Mouse (Mus musculus) heart, embryonic 15.5 days (tissue): Measurements from ENCODE around the gene Chrng. TPM values are rescaled to one million over a fixed set of nuclear protein-coding genes. Genes with fewer than 3 reads are reported as not detected.

Experiments used
- ATAC-seq: fragments of 200-750 bp; cut with Nextera tagmentation; replicated peaks from 2 replicates; pipeline ENCODE4 v1.8.0; 2017; ENCODE audit warnings: low read depth, moderate TSS enrichment; ENCODE audit not compliant: insufficient number of reproducible peaks, insufficient read depth, low FRiP score
- H3K27ac ChIP-seq: fragments of 300-500 bp; sonication (generic); 2 replicates; pipeline ENCODE4 v1.5.1; 2015; ENCODE audit warnings: mild to moderate bottlenecking, inconsistent platforms
- H3K27me3 ChIP-seq: fragments of 300-500 bp; sonication (generic); 2 replicates; pipeline ENCODE4 v1.6.1; 2015; ENCODE audit warnings: inconsistent platforms
- H3K36me3 ChIP-seq: fragments of 300-500 bp; sonication (generic); 2 replicates; pipeline ENCODE4 v1.6.1; 2015; ENCODE audit warnings: mild to moderate bottlenecking, inconsistent platforms
- H3K4me1 ChIP-seq: fragments of 300-500 bp; sonication (generic); replicated peaks from 2 replicates; pipeline ENCODE4 v1.6.1; 2015; ENCODE audit warnings: inconsistent platforms
- H3K4me2 ChIP-seq: fragments of 300-500 bp; sonication (generic); 2 replicates; pipeline ENCODE4 v1.6.1; 2015; ENCODE audit warnings: inconsistent platforms, mild to moderate bottlenecking, moderate library complexity
- H3K4me3 ChIP-seq: fragments of 300-500 bp; sonication (generic); 2 replicates; pipeline ENCODE4 v1.5.1; 2015; ENCODE audit warnings: mild to moderate bottlenecking, inconsistent platforms
- H3K9ac ChIP-seq: fragments of 300-500 bp; sonication (generic); 2 replicates; pipeline ENCODE4 v1.6.1; 2015; ENCODE audit warnings: mild to moderate bottlenecking, inconsistent platforms
- H3K9me3 ChIP-seq: fragments of 300-500 bp; sonication (generic); replicated peaks from 2 replicates; pipeline ENCODE4 v1.6.1; 2016; ENCODE audit warnings: inconsistent platforms
- WGBS: fragments of 180-500 bp; shearing (Covaris S2); methylation state at CpG from one replicate; pipeline ENCODE4 v1.1.7; 2015; ENCODE audit warnings: mixed read lengths; 5-methylcytosine and 5-hydroxymethylcytosine counted together
- polyA plus RNA-seq: library from polyadenylated mRNA; unstranded; fragments of >200 nt; fragmentation: Nextera tagmentation; extraction: Ambion mirVana; gene quantifications from 2 replicates; pipeline ENCODE4 v1.2.1, GENCODE M21; 2015

Chrng gene
- polyA plus RNA-seq, 1 experiment from 2014 or later = 1.4 TPM

GRCm38 (mm10) chr1:87259316-87259715 is 54.9 kb downstream of the Chrng start:
- H3K27ac ChIP-seq = no peak overlapping the region
- no peaks in the 10 kb centered on the region for H3K9me3 ChIP-seq
- H3K9ac ChIP-seq = no peak overlapping the region
- H3K4me2 ChIP-seq = no peak overlapping the region
- no peak overlapping the region for H3K4me3 ChIP-seq
- ATAC-seq = no peak
- H3K27me3 ChIP-seq = peaks cover 67% of the 10 kb centered on the region
- H3K36me3 ChIP-seq = no peaks in the 10 kb centered on the region
- peaks cover 10% of the 10 kb centered on the region for H3K4me1 ChIP-seq
- WGBS = 70% methylated on average over 2 of the region's 2 CpGs

Other genes starting within 250 kb of the Chrng start
- gene Alppl2, start 114.7 kb upstream of the Chrng start, polyA plus RNA-seq = not detected in 2 replicates
- not detected in 2 replicates for gene Alpi, start 103.1 kb upstream of the Chrng start, polyA plus RNA-seq
- gene Akp3, start 79.7 kb upstream of the Chrng start, polyA plus RNA-seq = not detected in 2 replicates
- 0.83 and 5.1 TPM in 2 replicates for gene Ecel1, start 48.1 kb upstream of the Chrng start, polyA plus RNA-seq
- gene Prss56, start 21.3 kb upstream of the Chrng start, polyA plus RNA-seq = 0.05 and 0.08 TPM in 2 replicates
- gene Chrnd, start 14.1 kb upstream of the Chrng start, polyA plus RNA-seq = not detected in 2 replicates
- gene Eif4e2, start 9.3 kb downstream of the Chrng start, polyA plus RNA-seq = 99.0 and 106 TPM in 2 replicates
- 0.23 and 1.6 TPM in 2 replicates for gene Efhd1, start 59.7 kb downstream of the Chrng start, polyA plus RNA-seq
- gene Gigyf2, start 122.3 kb downstream of the Chrng start, polyA plus RNA-seq = 30.8 and 34.9 TPM in 2 replicates
- gene Kcnj13, start 190.1 kb downstream of the Chrng start, polyA plus RNA-seq = 0.35 and 0.62 TPM in 2 replicates